Mouse (Mus musculus) Muller cell, postnatal 12 days (primary cell): ENCODE data around the gene Uap1l1.

ENCODE experiments used
- DNase-seq: peaks from one replicate; pipeline ENCODE4 v3.0.0-alpha.2; 2015; ENCODE audit errors: inconsistent ontology term

The Uap1l1 gene

GRCm38 (mm10) chr2:25318971-25319773 is 46.3 kb downstream of the Uap1l1 start, which contains the start of gene Grin1:
TSS of gene Grin1 (minus strand) at chr2:25319187.
- peak; percentile 77 for DNase-seq

GRCm38 (mm10) chr2:25318119-25318966 is 47.1 kb downstream of the Uap1l1 start:
- DNase-seq = no peak

DNA sequence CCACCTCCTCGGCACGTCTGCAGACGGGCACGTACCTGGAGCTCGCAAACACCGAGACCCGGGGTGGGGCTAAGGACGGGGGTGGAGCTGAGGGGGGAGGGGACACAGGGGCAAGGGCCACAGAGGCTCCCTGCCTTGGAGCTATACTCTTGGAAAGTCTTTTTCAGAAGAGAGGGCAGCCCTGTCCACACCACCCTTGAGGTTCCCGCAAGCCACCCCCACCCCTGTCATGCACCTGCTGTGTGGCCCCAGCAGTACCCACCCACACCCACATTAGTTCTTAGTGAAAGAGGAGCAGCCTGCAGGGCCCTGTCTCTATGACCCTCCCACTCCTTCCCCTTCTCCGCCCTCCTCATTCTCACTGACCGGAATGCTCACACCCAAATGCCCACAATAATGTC is 54.0 kb downstream of the Uap1l1 start:
- DNase-seq = no peak

- no peak for DNase-seq
Measured at GRCm38 (mm10) chr2:25310969-25311368, 54.5 kb downstream of the Uap1l1 start.

GRCm38 (mm10) chr2:25310180-25310579 is 55.3 kb downstream of the Uap1l1 start:
- no peak for DNase-seq
